Mouse (Mus musculus): ENCODE data around the gene Rnf123. TPM values are rescaled to one million over a fixed set of nuclear protein-coding genes. Genes with fewer than 3 reads are reported as not detected.
A peak's percentile ranks its signal among the peaks of the same experiment; 100 is the strongest.

The Rnf123 gene
- polyA plus RNA-seq, 1 experiment from 2014 or later, result 33.5 TPM

GRCm38 (mm10) chr9:108049016-108049455 is 34.1 kb downstream of the Rnf123 start, which contains the start of gene Gmppb:
Gene Gmppb (plus strand): TSS chr9:108049242.
- peak; percentile 95 for ATAC-seq (ENCODE audit: insufficient number of reproducible peaks, insufficient read depth, low FRiP score, low read depth)
- H3K36me3 ChIP-seq (ENCODE audit: control insufficient read depth, insufficient read depth, low read length), result peaks cover 44% of the 10 kb centered on the region
- H3K27ac ChIP-seq (ENCODE audit: low read length), result peak within 1 kb of the TSS; percentile 76
- peaks cover 14% of the 10 kb centered on the region for H3K4me1 ChIP-seq (ENCODE audit: control insufficient read depth, insufficient read depth, low read length)
- under 1% methylated on average over 38 of the region's 39 CpGs for WGBS
- peak within 1 kb of the TSS; percentile 94 for H3K4me2 ChIP-seq (replicated peaks; ENCODE audit: low read depth, low read length)
- H3K9ac ChIP-seq (replicated peaks; ENCODE audit: low read depth, low read length), result peak within 1 kb of the TSS; percentile 73
- H3K27me3 ChIP-seq (ENCODE audit: control insufficient read depth, insufficient read depth, low read length), result no peaks in the 10 kb centered on the region
- H3K4me3 ChIP-seq (ENCODE audit: low read depth, low read length), result peak within 1 kb of the TSS; percentile 80
- no peaks in the 10 kb centered on the region for H3K9me3 ChIP-seq (ENCODE audit: control insufficient read depth, low read depth, low read length)

- Histone ChIP-seq H3K27ac (ENCODE audit: low read length) (peak overlapping the region; percentile 76; the same call in 1 of the 2 replicates), H3K9ac (replicated peaks; ENCODE audit: low read depth, low read length) (0 out of 2 replicates have a peak overlapping the region, but pooled peaks have one; percentile 4), H3K4me2 (replicated peaks; ENCODE audit: low read depth, low read length) (peak overlapping the region; percentile 94), H3K36me3 (ENCODE audit: control insufficient read depth, insufficient read depth, low read length) (peaks cover 40% of the 10 kb centered on the region), H3K4me3 (ENCODE audit: low read depth, low read length) (peak overlapping the region; percentile 80), H3K4me1 (ENCODE audit: control insufficient read depth, insufficient read depth, low read length) (peaks cover 14% of the 10 kb centered on the region), H3K27me3 (ENCODE audit: control insufficient read depth, insufficient read depth, low read length) (no peaks in the 10 kb centered on the region), H3K9me3 (ENCODE audit: control insufficient read depth, low read depth, low read length) (no peaks in the 10 kb centered on the region)
- ATAC-seq (ENCODE audit: insufficient number of reproducible peaks, insufficient read depth, low FRiP score, low read depth), result peak; percentile 28
- under 1% methylated on average over 19 of the region's 19 CpGs for WGBS
Measured at GRCm38 (mm10) chr9:108048566-108048955, 34.6 kb downstream of the Rnf123 start.

GRCm38 (mm10) chr9:108047601-108048565 is 35.3 kb downstream of the Rnf123 start:
- Histone ChIP-seq H3K4me1 (ENCODE audit: control insufficient read depth, insufficient read depth, low read length) (peaks cover 14% of the 10 kb centered on the region), H3K27me3 (ENCODE audit: control insufficient read depth, insufficient read depth, low read length) (no peaks in the 10 kb centered on the region), H3K36me3 (ENCODE audit: control insufficient read depth, insufficient read depth, low read length) (peaks cover 45% of the 10 kb centered on the region), H3K9ac (replicated peaks; ENCODE audit: low read depth, low read length) (peak overlapping the region; percentile 4; the same call in 1 of the 2 replicates), H3K4me3 (ENCODE audit: low read depth, low read length) (peak overlapping the region; percentile 80), H3K9me3 (ENCODE audit: control insufficient read depth, low read depth, low read length) (no peaks in the 10 kb centered on the region), H3K27ac (ENCODE audit: low read length) (peak overlapping the region; percentile 76; the same call in 1 of the 2 replicates), H3K4me2 (replicated peaks; ENCODE audit: low read depth, low read length) (peak overlapping the region; percentile 94)
- WGBS, result 43% methylated on average over 17 of the region's 17 CpGs
- no peak for ATAC-seq (ENCODE audit: insufficient number of reproducible peaks, insufficient read depth, low FRiP score, low read depth)

GRCm38 (mm10) chr9:108046582-108046981 is 36.6 kb downstream of the Rnf123 start:
- peaks cover 47% of the 10 kb centered on the region for H3K36me3 ChIP-seq (ENCODE audit: control insufficient read depth, insufficient read depth, low read length)
- no peaks in the 10 kb centered on the region for H3K9me3 ChIP-seq (ENCODE audit: control insufficient read depth, low read depth, low read length)
- H3K4me3 ChIP-seq (ENCODE audit: low read depth, low read length), result no peak overlapping the region

GRCm38 (mm10) chr9:108044751-108045492 is 38.2 kb downstream of the Rnf123 start:
- Histone ChIP-seq H3K27me3 (ENCODE audit: control insufficient read depth, insufficient read depth, low read length) (no peaks in the 10 kb centered on the region), H3K4me3 (ENCODE audit: low read depth, low read length) (no peak overlapping the region), H3K9me3 (ENCODE audit: control insufficient read depth, low read depth, low read length) (no peaks in the 10 kb centered on the region), H3K27ac (ENCODE audit: low read length) (no peak overlapping the region), H3K9ac (replicated peaks; ENCODE audit: low read depth, low read length) (no peak overlapping the region), H3K36me3 (ENCODE audit: control insufficient read depth, insufficient read depth, low read length) (peaks cover 40% of the 10 kb centered on the region), H3K4me2 (replicated peaks; ENCODE audit: low read depth, low read length) (no peak overlapping the region), H3K4me1 (ENCODE audit: control insufficient read depth, insufficient read depth, low read length) (peaks cover 11% of the 10 kb centered on the region)
- no peak for ATAC-seq (ENCODE audit: insufficient number of reproducible peaks, insufficient read depth, low FRiP score, low read depth)
- WGBS, result 95% methylated on average over 8 of the region's 8 CpGs

More at GRCm38 (mm10) chr9:108046582-108046981, 36.6 kb downstream of the Rnf123 start:
- Histone ChIP-seq H3K27me3 (ENCODE audit: control insufficient read depth, insufficient read depth, low read length) (no peaks in the 10 kb centered on the region), H3K27ac (ENCODE audit: low read length) (no peak overlapping the region), H3K4me1 (ENCODE audit: control insufficient read depth, insufficient read depth, low read length) (peaks cover 14% of the 10 kb centered on the region), H3K4me2 (replicated peaks; ENCODE audit: low read depth, low read length) (no peak overlapping the region), H3K9ac (replicated peaks; ENCODE audit: low read depth, low read length) (no peak overlapping the region)
- 85% methylated on average over 4 of the region's 4 CpGs for WGBS
- no peak for ATAC-seq (ENCODE audit: insufficient number of reproducible peaks, insufficient read depth, low FRiP score, low read depth)

- Histone ChIP-seq H3K27ac (ENCODE audit: low read length) (no peak overlapping the region), H3K9ac (replicated peaks; ENCODE audit: low read depth, low read length) (no peak overlapping the region), H3K4me1 (ENCODE audit: control insufficient read depth, insufficient read depth, low read length) (no peaks in the 10 kb centered on the region), H3K9me3 (ENCODE audit: control insufficient read depth, low read depth, low read length) (no peaks in the 10 kb centered on the region), H3K4me3 (ENCODE audit: low read depth, low read length) (no peak overlapping the region), H3K4me2 (replicated peaks; ENCODE audit: low read depth, low read length) (no peak overlapping the region), H3K36me3 (ENCODE audit: control insufficient read depth, insufficient read depth, low read length) (peaks cover 41% of the 10 kb centered on the region), H3K27me3 (ENCODE audit: control insufficient read depth, insufficient read depth, low read length) (no peaks in the 10 kb centered on the region)
- WGBS, result 95% methylated on average over 2 of the region's 2 CpGs
- 0 out of 2 replicates have a peak, but pooled peaks have one; percentile 42 for ATAC-seq (ENCODE audit: insufficient number of reproducible peaks, insufficient read depth, low FRiP score, low read depth)
Measured at GRCm38 (mm10) chr9:108035331-108036156, 47.6 kb downstream of the Rnf123 start.

GRCm38 (mm10) chr9:108032126-108032525 is 51.0 kb downstream of the Rnf123 start:
- H3K36me3 ChIP-seq (ENCODE audit: control insufficient read depth, insufficient read depth, low read length), result peaks cover 32% of the 10 kb centered on the region
- 94% methylated on average over 5 of the region's 5 CpGs for WGBS

More at GRCm38 (mm10) chr9:108032126-108032525, 51.0 kb downstream of the Rnf123 start:
- no peak overlapping the region for H3K4me3 ChIP-seq (ENCODE audit: low read depth, low read length)
- no peak overlapping the region for H3K4me2 ChIP-seq (replicated peaks; ENCODE audit: low read depth, low read length)
- ATAC-seq (ENCODE audit: insufficient number of reproducible peaks, insufficient read depth, low FRiP score, low read depth), result no peak
- H3K9me3 ChIP-seq (ENCODE audit: control insufficient read depth, low read depth, low read length), result no peaks in the 10 kb centered on the region
- H3K9ac ChIP-seq (replicated peaks; ENCODE audit: low read depth, low read length), result no peak overlapping the region
- H3K4me1 ChIP-seq (ENCODE audit: control insufficient read depth, insufficient read depth, low read length), result no peaks in the 10 kb centered on the region
- no peak overlapping the region for H3K27ac ChIP-seq (ENCODE audit: low read length)
- H3K27me3 ChIP-seq (ENCODE audit: control insufficient read depth, insufficient read depth, low read length), result no peaks in the 10 kb centered on the region
